Mouse (Mus musculus) liver, adult (tissue): ENCODE data around the gene Bcat2.

Experiments
- GATA4 ChIP-seq: IDR thresholded peaks from 2 replicates; pipeline ENCODE4 v1.6.1; 2014; ENCODE audit warnings: mild to moderate bottlenecking, low read length; ENCODE audit not compliant: insufficient replicate concordance

The Bcat2 gene

DNA sequence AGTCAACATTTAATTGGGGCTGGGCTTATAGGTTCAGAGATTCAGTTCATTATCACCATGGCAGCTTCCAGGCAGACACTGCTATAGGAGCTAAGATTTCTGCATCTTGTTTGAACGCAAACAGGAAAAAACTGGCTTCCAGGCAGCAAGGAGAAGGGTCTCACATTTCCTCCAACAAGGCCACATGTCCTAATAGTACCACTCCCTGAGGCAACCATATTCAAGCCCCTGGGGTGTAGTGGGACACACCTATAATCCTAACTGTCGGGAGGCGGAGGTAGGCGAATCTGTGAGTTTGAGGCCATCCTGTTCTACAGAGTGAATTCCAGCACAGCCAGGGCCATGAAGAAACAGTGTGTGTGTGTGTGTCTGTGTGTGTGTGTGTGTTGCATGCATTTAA, 25.2 kb downstream of the Bcat2 start:
- no peak for TF ChIP-seq GATA4

- TF ChIP-seq GATA4, result no peak
Measured at GRCm38 (mm10) chr7:45596107-45596506, 26.2 kb downstream of the Bcat2 start.

GRCm38 (mm10) chr7:45597013-45597412, 27.1 kb downstream of the Bcat2 start:
- TF ChIP-seq GATA4, result no peak

GRCm38 (mm10) chr7:45597527-45597926, 27.6 kb downstream of the Bcat2 start:
- TF ChIP-seq GATA4, result no peak

DNA sequence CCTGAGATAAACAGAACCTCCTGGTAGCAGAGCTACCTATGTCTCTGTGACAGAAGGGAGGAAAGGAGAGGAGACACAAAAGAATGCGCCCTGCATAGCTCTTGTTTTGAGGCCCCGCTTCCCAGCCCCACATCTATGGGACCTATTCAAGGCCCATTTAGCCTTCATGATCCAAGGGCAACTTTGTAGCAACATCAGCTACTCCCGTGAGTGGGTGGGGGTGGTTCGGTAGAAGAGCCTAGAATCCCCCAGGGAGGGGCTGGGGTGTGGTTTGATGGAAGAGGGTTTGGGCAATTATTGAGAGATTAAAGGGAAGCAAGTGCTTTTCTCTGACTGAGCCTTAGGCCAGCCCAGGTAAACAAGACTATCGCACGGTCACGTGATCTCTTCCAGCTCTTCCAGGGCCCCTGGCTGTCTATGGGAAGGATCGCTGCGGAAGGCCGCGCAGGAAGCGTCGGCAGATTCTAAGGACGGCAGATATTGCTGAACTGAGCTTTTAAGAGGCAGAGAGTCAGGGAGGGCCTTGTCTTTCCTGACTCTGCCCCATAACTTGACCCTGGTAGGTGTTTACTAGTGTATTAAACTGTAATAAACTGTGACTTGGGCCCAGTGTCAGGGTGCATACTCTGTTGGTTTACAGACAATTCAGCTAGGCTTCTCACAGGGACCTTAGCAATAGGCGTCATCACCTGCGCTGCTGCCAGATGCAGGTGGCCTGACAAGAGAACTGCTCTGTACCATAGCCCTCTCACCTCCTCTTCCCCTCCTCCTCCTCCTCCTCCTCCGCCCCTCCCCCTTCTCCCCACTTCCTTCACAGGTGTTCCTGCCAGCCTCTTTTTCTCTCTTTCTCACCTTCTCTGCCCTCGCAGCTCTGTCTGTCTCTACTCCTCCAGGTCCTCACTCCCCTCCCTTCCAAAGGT, 29.3 kb downstream of the Bcat2 start:
- no peak for TF ChIP-seq GATA4

DNA sequence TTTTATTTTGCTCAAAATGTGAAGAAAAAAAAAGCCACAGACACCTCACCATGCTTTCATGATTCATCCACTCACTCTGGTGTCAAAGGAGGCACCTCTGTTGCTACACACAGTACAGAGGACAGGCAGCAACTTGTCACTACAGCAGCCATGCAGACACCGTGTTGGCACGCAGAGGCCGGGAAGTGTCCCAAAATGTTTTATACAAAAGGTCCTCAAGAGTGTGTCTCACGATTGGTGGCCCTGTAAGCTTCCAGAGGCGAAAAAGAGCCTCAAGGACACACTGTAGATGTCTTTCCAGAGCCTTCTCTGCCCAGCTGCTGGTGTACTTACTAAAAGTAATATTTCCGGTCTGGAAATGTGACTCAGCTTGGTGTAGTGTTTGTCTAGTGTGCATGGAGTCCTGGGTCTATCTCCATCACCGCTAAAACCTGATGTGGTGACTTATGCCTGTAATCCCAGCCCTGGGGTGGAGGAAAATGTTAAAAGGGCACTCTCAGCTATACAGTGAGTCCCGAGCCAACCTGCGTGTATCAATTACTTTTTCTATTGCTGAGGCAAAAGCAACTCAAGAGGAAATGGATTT, 35.8 kb downstream of the Bcat2 start:
- no peak for TF ChIP-seq GATA4

DNA sequence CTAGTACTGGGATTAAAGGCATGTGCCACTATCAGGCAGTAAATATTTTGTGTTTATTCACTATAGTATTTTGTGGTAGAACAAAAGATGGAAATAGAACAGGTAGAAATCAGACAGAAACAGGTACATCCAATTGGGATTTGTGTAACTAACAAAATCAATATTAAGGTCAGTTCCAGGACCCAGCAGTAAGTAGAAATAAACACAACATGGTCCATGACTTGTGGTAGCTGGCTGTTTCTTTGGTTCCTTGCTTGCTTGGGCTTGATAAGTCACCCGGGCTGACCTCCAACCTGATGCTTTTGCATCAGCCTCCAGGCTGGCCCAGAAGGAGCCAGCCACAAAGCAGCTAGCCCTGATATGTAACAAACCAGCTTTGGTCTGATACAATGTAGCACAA, 39.6 kb downstream of the Bcat2 start:
- no peak for TF ChIP-seq GATA4

- no peak for TF ChIP-seq GATA4
Measured at GRCm38 (mm10) chr7:45616277-45616676, 46.3 kb downstream of the Bcat2 start.

DNA sequence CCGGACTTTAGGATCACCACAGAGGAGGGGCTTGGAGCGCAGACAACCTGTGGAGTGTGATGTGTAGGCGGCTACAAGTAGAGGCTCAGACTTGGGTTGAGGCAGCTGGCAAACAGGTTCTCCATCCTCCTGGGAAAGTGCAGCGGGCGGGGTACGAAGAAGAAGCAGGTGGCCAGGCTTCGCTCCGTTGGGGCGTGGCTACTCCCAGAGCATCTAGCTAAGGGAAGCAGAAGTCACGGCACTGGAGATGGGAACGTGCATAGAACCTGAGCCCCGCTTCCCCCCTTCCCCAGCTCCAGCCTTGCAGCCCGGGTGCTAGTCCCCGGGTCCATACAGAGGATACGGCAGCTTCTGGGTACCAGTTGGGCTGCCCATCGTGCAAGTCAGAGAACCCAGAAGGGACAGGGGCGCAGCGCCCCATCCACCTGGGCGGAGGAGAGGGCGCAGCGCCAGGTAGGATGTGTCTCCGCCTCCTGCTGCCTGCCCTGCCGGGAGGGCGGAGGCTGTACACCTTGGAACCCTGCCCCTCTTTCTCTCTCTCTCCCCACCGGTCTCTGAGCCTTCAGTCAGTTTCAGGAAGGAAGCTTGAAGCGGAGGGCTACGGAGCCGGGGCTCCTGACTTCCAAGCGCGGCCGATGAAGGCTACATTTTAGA, 47.2 kb downstream of the Bcat2 start, which contains the start of gene Fut1:
Fut1 (plus strand) TSS at position 248 of the 654 bp plus-strand sequence.
- no peak for TF ChIP-seq GATA4

DNA sequence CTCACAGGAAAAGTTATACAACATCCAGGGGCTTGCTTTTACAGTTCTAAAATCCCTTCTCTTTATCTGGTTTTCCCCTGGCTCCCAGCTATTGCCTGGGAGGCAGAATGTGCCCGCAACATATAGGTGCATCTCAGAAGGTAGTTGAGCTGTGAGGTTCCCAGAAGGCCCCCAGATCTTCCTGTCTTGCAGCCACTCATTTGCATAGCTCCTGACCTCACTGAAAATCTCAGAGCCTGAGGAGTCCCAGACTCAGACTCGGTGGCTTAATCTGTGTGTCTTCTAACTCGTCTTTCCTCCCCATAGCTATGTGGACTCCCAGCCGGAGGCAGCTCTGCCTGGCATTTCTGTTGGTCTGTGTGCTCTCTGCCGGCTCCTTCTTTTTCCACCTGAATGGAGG, 48.4 kb downstream of the Bcat2 start:
- TF ChIP-seq GATA4, result no peak

- TF ChIP-seq GATA4, result no peak
Measured at GRCm38 (mm10) chr7:45619592-45619991, 49.6 kb downstream of the Bcat2 start.

- TF ChIP-seq GATA4, result peak; percentile 76; the same call in 1 of the 2 replicates
Measured at GRCm38 (mm10) chr7:45621443-45621842, 51.5 kb downstream of the Bcat2 start, which contains the start of gene Izumo1. Izumo1 (plus strand) TSS chr7:45621811.

GRCm38 (mm10) chr7:45623507-45623906, 53.6 kb downstream of the Bcat2 start:
- no peak for TF ChIP-seq GATA4

DNA sequence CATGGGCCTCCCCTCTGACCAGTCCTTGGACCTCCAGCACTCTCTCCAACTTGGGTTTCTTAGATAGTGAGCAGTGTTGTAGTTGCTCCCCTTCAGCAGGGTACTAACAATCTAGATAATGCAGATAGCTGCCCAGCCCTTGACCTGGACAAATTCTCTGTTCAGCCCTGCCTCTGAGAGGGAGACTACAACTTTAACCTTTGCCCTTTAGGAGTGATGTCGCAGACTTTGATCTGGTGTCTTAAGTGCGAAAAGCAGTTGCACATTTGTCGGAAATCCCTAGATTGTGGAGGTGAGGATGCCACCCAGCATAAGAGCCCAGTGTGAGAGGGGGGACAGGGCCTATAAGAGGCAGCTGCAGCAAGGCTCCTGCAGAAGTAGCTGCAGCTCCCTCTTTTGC, 54.8 kb downstream of the Bcat2 start:
- no peak for TF ChIP-seq GATA4

DNA sequence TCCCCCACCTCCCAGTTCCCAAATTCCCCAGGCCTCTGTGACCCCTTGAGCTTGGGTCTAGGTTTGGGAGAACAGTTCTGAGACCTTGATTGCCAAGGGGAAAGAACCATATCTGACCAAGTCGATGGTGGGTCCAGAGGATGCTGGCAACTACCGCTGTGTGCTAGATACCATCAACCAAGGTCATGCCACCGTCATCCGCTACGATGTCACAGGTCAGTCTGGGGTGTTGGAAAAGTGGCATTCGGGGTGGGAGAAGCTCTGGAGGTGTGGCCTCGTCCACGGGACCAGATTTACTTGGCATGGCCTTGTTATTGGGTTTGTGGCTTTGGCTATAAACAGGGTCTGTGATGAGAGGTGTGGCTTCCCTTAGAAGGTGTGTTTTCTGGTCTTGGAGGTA, 55.5 kb downstream of the Bcat2 start:
- TF ChIP-seq GATA4, result no peak
